Mouse (Mus musculus) spleen, adult 2 months (tissue): ENCODE measurements around the gene Flnc.

Experiments used
- CTCF ChIP-seq: fragments of 200-500 bp; IDR thresholded peaks from 2 replicates; pipeline ENCODE4 v1.5.1; 2011; ENCODE audit warnings: mild to moderate bottlenecking, inconsistent platforms; ENCODE audit not compliant: insufficient read depth, insufficient read length, insufficient replicate concordance; ENCODE audit errors: extremely low read depth
- POLR2A ChIP-seq: fragments of 200-500 bp; IDR thresholded peaks from 2 replicates; pipeline ENCODE4 v1.6.1; 2011; ENCODE audit warnings: low read depth, low read length, inconsistent platforms

DNA sequence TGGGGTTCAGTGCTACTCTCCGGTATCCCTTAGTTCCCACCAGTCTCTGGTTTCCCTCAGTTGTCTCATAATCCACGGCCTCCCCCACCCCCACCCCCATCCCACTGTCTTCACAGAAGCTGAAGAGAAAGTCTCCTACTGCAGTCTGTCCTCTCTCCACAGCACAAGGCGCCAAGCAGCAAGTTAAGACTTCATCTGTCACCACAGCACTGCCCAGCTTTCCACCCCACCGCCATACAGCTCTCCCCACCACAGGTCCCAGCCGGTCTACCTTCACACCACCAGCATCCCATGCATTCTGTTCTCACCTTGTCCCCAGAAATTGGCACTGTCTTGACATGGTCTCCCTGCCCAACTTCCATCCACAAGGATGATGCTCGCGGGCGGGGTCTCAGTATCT is 73.8 kb downstream of the Flnc start:
- TF ChIP-seq POLR2A = no peak
- no peak for TF ChIP-seq CTCF
